ENCODE assay signal across 26 mouse cellular contexts in the genomic region with DNA sequence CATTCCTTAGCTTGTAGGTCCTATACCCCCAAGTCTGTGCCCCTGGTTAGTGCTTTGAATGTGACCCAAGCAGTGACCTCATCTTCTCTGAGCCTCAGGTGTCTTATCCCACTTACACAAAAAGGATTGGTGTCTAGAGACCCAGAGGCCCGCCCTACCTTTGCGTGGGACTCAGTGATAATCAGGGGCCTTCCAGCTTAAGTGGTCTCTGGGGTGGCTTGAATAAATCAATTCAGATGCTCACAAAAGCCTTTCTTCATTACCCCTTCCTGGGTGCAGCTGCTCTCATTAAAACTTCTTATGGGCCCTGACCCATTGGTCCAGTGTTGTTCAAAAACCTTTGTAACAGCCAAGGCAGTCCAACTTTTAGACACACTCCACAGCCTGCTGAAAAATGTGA. TPM values are rescaled to one million over a fixed set of nuclear protein-coding genes. Genes with fewer than 3 reads are reported as not detected.
DNase-seq lines count a peak whose midpoint lies in the region; ATAC-seq and TF ChIP-seq lines count a peak whose summit lies in the region.
"Had no signal": no experiment of that assay in that cellular context is flagged by ENCODE, and none has a peak within 500 bp of the region (broad histone marks: within the 10 kb centered on the region; RNA-seq: fewer than 3 reads in every experiment).

No protein-coding gene starts in this region.

- no peak overlapping the region for H3K27ac ChIP-seq in forebrain, embryonic 11.5 days (ENCODE audit: low read depth, low read length)
- no peak overlapping the region for H3K27ac ChIP-seq in forebrain, embryonic 15.5 days (replicated peaks)
- H3K27ac ChIP-seq in midbrain, embryonic 11.5 days (ENCODE audit: low read depth, low read length) = no peak overlapping the region
- no peak overlapping the region for H3K27ac ChIP-seq in midbrain, postnatal 0 days (ENCODE audit: low read depth, low read length)
- H3K27ac ChIP-seq in neural tube, embryonic 11.5 days (ENCODE audit: low read depth, low read length) = no peak overlapping the region
- no peak overlapping the region for H3K27ac ChIP-seq in neural tube, embryonic 15.5 days (replicated peaks)
- H3K27ac ChIP-seq: embryonic facial prominence, embryonic 15.5 days; heart, adult 2 months; heart, embryonic 10.5 days; heart, embryonic 13.5 days; hindbrain, embryonic 14.5 days; hindbrain, postnatal 0 days had no signal

- WGBS in forebrain, embryonic 11.5 days = 18% methylated on average over 2 of the region's 2 CpGs
- WGBS in forebrain, embryonic 15.5 days = 5% methylated on average over 2 of the region's 2 CpGs
- WGBS in midbrain, embryonic 11.5 days = 22% methylated on average over 2 of the region's 2 CpGs
- 39% methylated on average over 2 of the region's 2 CpGs for WGBS in midbrain, postnatal 0 days
- 33% methylated on average over 2 of the region's 2 CpGs for WGBS in neural tube, embryonic 11.5 days
- 21% methylated on average over 2 of the region's 2 CpGs for WGBS in neural tube, embryonic 15.5 days

- ATAC-seq in forebrain, embryonic 11.5 days (replicated peaks; ENCODE audit: low FRiP score) = 0 out of 2 replicates have a peak, but pooled peaks have one; percentile 36
- no peak for ATAC-seq in forebrain, embryonic 15.5 days (replicated peaks)
- 0 out of 2 replicates have a peak, but pooled peaks have one; percentile 35 for ATAC-seq in midbrain, embryonic 11.5 days (ENCODE audit: low FRiP score)
- ATAC-seq in midbrain, postnatal 0 days (ENCODE audit: low FRiP score) = no peak
- ATAC-seq in neural tube, embryonic 11.5 days (ENCODE audit: insufficient read depth, low FRiP score, low TSS enrichment) = no peak
- no peak for ATAC-seq in neural tube, embryonic 15.5 days (ENCODE audit: low FRiP score)
- ATAC-seq: activated CD4-positive, CD25-positive, alpha-beta regulatory T cell, adult 4 months; hindbrain, postnatal 0 days; inflammation-experienced regulatory T-cells, adult 6 months; intestine, embryonic 16.5 days had no signal

- peaks cover 6% of the 10 kb centered on the region; the same call in 1 of the 2 replicates for H3K4me1 ChIP-seq in forebrain, embryonic 11.5 days (replicated peaks; ENCODE audit: control insufficient read depth, insufficient read depth, low read length)
- H3K4me1 ChIP-seq in forebrain, embryonic 15.5 days = peaks cover 11% of the 10 kb centered on the region; the same call in 1 of the 2 replicates
- H3K4me1 ChIP-seq in midbrain, embryonic 11.5 days (ENCODE audit: control insufficient read depth, insufficient read depth, low read length) = no peaks in the 10 kb centered on the region; the same call in 1 of the 2 replicates
- no peaks in the 10 kb centered on the region for H3K4me1 ChIP-seq in midbrain, postnatal 0 days (ENCODE audit: insufficient read depth, low read length)
- no peaks in the 10 kb centered on the region for H3K4me1 ChIP-seq in neural tube, embryonic 11.5 days (ENCODE audit: control insufficient read depth, insufficient read depth, low read length)
- no peaks in the 10 kb centered on the region for H3K4me1 ChIP-seq in neural tube, embryonic 15.5 days
- H3K4me1 ChIP-seq: embryonic facial prominence, embryonic 15.5 days; heart, embryonic 10.5 days had no signal

- DNase-seq in embryo, embryonic 11 days = peak; percentile 19
- no peak for DNase-seq in embryo, embryonic 10.5 days (ENCODE audit: low spot score)
- DNase-seq in forebrain, embryonic 11.5 days (ENCODE audit: low spot score) = peak; percentile 55
- DNase-seq in midbrain, embryonic 11.5 days (ENCODE audit: low spot score, missing footprints) = no peak
- DNase-seq in midbrain, postnatal 0 days (ENCODE audit: low spot score) = no peak
- DNase-seq in neural tube, embryonic 11.5 days (ENCODE audit: low spot score) = peak; percentile 26
- DNase-seq: adrenal gland, adult 8-10 months; adrenal gland, postnatal 25 days; cerebellum, adult 18-20 months; cerebellum, adult 9-10 months; cerebellum, postnatal 14 days; gastrocnemius, postnatal 10 days; gastrocnemius, postnatal 36 days; heart, adult 2 months; heart, postnatal 14 days; heart, postnatal 4 days had no signal

- H3K9ac ChIP-seq in forebrain, embryonic 11.5 days (ENCODE audit: low read length) = no peak overlapping the region
- H3K9ac ChIP-seq in forebrain, embryonic 15.5 days (replicated peaks) = no peak overlapping the region
- no peak overlapping the region for H3K9ac ChIP-seq in midbrain, embryonic 11.5 days (ENCODE audit: low read length)
- H3K9ac ChIP-seq in midbrain, postnatal 0 days (replicated peaks; ENCODE audit: low read length, poor library complexity, severe bottlenecking) = no peak overlapping the region
- no peak overlapping the region for H3K9ac ChIP-seq in neural tube, embryonic 11.5 days (ENCODE audit: low read length)
- no peak overlapping the region for H3K9ac ChIP-seq in neural tube, embryonic 15.5 days (replicated peaks)
- H3K9ac ChIP-seq: embryonic facial prominence, embryonic 15.5 days; heart, embryonic 13.5 days; hindbrain, embryonic 14.5 days had no signal

- H3K9me3 ChIP-seq in forebrain, embryonic 11.5 days (ENCODE audit: control insufficient read depth, low read length) = no peaks in the 10 kb centered on the region
- no peaks in the 10 kb centered on the region for H3K9me3 ChIP-seq in forebrain, embryonic 15.5 days
- H3K9me3 ChIP-seq in midbrain, embryonic 11.5 days (ENCODE audit: control insufficient read depth, low read length) = no peaks in the 10 kb centered on the region
- no peaks in the 10 kb centered on the region for H3K9me3 ChIP-seq in midbrain, postnatal 0 days (ENCODE audit: low read length)
- no peaks in the 10 kb centered on the region for H3K9me3 ChIP-seq in neural tube, embryonic 11.5 days (ENCODE audit: control insufficient read depth, low read length)
- H3K9me3 ChIP-seq in neural tube, embryonic 15.5 days (replicated peaks) = no peaks in the 10 kb centered on the region
- H3K9me3 ChIP-seq: embryonic facial prominence, embryonic 15.5 days; heart, embryonic 10.5 days; heart, embryonic 13.5 days had no signal

- no peaks in the 10 kb centered on the region for H3K36me3 ChIP-seq in forebrain, embryonic 11.5 days (ENCODE audit: control insufficient read depth, insufficient read depth, low read length)
- no peaks in the 10 kb centered on the region for H3K36me3 ChIP-seq in forebrain, embryonic 15.5 days
- no peaks in the 10 kb centered on the region for H3K36me3 ChIP-seq in midbrain, embryonic 11.5 days (ENCODE audit: control insufficient read depth, insufficient read depth, low read length)
- H3K36me3 ChIP-seq in midbrain, postnatal 0 days (ENCODE audit: insufficient read depth, low read length) = no peaks in the 10 kb centered on the region
- H3K36me3 ChIP-seq in neural tube, embryonic 11.5 days (ENCODE audit: control insufficient read depth, insufficient read depth, low read length) = no peaks in the 10 kb centered on the region
- H3K36me3 ChIP-seq in neural tube, embryonic 15.5 days = no peaks in the 10 kb centered on the region
- H3K36me3 ChIP-seq: embryonic facial prominence, embryonic 15.5 days; heart, embryonic 10.5 days; heart, embryonic 13.5 days had no signal

- H3K27me3 ChIP-seq in forebrain, embryonic 11.5 days (ENCODE audit: control insufficient read depth, insufficient read depth, low read length) = no peaks in the 10 kb centered on the region
- H3K27me3 ChIP-seq in forebrain, embryonic 15.5 days = no peaks in the 10 kb centered on the region
- no peaks in the 10 kb centered on the region for H3K27me3 ChIP-seq in midbrain, embryonic 11.5 days (ENCODE audit: control insufficient read depth, insufficient read depth, low read length)
- H3K27me3 ChIP-seq in midbrain, postnatal 0 days (ENCODE audit: insufficient read depth, low read length) = no peaks in the 10 kb centered on the region
- H3K27me3 ChIP-seq in neural tube, embryonic 11.5 days (ENCODE audit: control insufficient read depth, insufficient read depth, low read length) = no peaks in the 10 kb centered on the region
- H3K27me3 ChIP-seq in neural tube, embryonic 15.5 days (replicated peaks) = no peaks in the 10 kb centered on the region
- H3K27me3 ChIP-seq: embryonic facial prominence, embryonic 15.5 days; heart, embryonic 13.5 days had no signal

- no peak overlapping the region for H3K4me2 ChIP-seq in forebrain, embryonic 11.5 days (ENCODE audit: low read depth, low read length, severe bottlenecking)
- no peak overlapping the region for H3K4me2 ChIP-seq in forebrain, embryonic 15.5 days (replicated peaks)
- no peak overlapping the region for H3K4me2 ChIP-seq in midbrain, embryonic 11.5 days
- H3K4me2 ChIP-seq in midbrain, postnatal 0 days (ENCODE audit: low read depth, low read length, poor library complexity, severe bottlenecking) = no peak overlapping the region
- H3K4me2 ChIP-seq in neural tube, embryonic 11.5 days (ENCODE audit: low read depth) = no peak overlapping the region
- H3K4me2 ChIP-seq in neural tube, embryonic 15.5 days = no peak overlapping the region
- H3K4me2 ChIP-seq: embryonic facial prominence, embryonic 15.5 days; heart, embryonic 13.5 days; hindbrain, embryonic 14.5 days had no signal

- TF ChIP-seq CTCF in midbrain, postnatal 0 days (IDR thresholded peaks at IDR 0.05) = no peak

- H3K4me3 ChIP-seq in forebrain, embryonic 11.5 days (ENCODE audit: low read depth, low read length) = no peak overlapping the region
- H3K4me3 ChIP-seq in forebrain, embryonic 15.5 days = no peak overlapping the region
- H3K4me3 ChIP-seq in midbrain, embryonic 11.5 days (ENCODE audit: low read depth, low read length) = no peak overlapping the region
- H3K4me3 ChIP-seq in midbrain, postnatal 0 days (ENCODE audit: low read depth, low read length) = no peak overlapping the region
- no peak overlapping the region for H3K4me3 ChIP-seq in neural tube, embryonic 11.5 days (ENCODE audit: low read depth, low read length)
- no peak overlapping the region for H3K4me3 ChIP-seq in neural tube, embryonic 15.5 days (replicated peaks)
- H3K4me3 ChIP-seq: embryonic facial prominence, embryonic 15.5 days; heart, adult 2 months; heart, embryonic 10.5 days; heart, embryonic 13.5 days had no signal

RNA-seq across cellular contexts. Expression of a gene that starts 18.7 kb away (rescaled TPM):
- 8.2 and 9.7 TPM in 2 replicates for polyA plus RNA-seq in forebrain, embryonic 11.5 days (2014; fragmentation: Nextera tagmentation; extraction: Ambion mirVana)
- 13.1 and 13.3 TPM in 2 replicates for polyA plus RNA-seq in forebrain, embryonic 15.5 days (2015; fragmentation: Nextera tagmentation; extraction: Ambion mirVana)
- polyA plus RNA-seq in midbrain, embryonic 11.5 days (2014; fragmentation: Nextera tagmentation; extraction: Ambion mirVana) = 2.7 and 2.8 TPM in 2 replicates
- 18.1 and 21.9 TPM in 2 replicates for total RNA-seq in midbrain, postnatal 0 days (2014; rRNA removed)
- 5.2 and 5.8 TPM in 2 replicates for polyA plus RNA-seq in midbrain, postnatal 0 days (2015; fragmentation: Nextera tagmentation; extraction: Ambion mirVana)
- 6.1 and 7.5 TPM in 2 replicates for polyA plus RNA-seq in neural tube, embryonic 11.5 days (2014; fragmentation: Nextera tagmentation; extraction: Ambion mirVana)
- 3.9 and 4.7 TPM in 2 replicates for polyA plus RNA-seq in neural tube, embryonic 15.5 days (2015; fragmentation: Nextera tagmentation; extraction: Ambion mirVana)
- polyA plus RNA-seq: activated CD4-positive, CD25-positive, alpha-beta regulatory T cell, adult 4 months had no signal

Comparison
In these comparisons a context has a peak if more than half of its experiments do, and no peak if none do; other contexts are left out.
1. DNase-seq: peak in embryo, embryonic 11 days (single experiment), forebrain, embryonic 11.5 days (single experiment) and neural tube, embryonic 11.5 days (single experiment); none in embryo, embryonic 10.5 days (single experiment), midbrain, embryonic 11.5 days (single experiment) and midbrain, postnatal 0 days (single experiment).
2. ATAC-seq: peak in forebrain, embryonic 11.5 days (single experiment) and midbrain, embryonic 11.5 days (single experiment); none in forebrain, embryonic 15.5 days (single experiment), midbrain, postnatal 0 days (single experiment), neural tube, embryonic 11.5 days (single experiment) and neural tube, embryonic 15.5 days (single experiment).